Mouse (Mus musculus): ENCODE measurements around the gene Plppr3. TPM values are rescaled to one million over a fixed set of nuclear protein-coding genes. Genes with fewer than 3 reads are reported as not detected.

Plppr3 gene
- polyA plus RNA-seq (2017; shearing (Covaris generic)): 6.8 TPM

GRCm38 (mm10) chr10:79874290-79874862 lies at the start of gene Plppr3, which contains the start of gene Prtn3:
TSS of gene Plppr3 (minus strand) at chr10:79874634.
TSS of gene Prtn3 (plus strand) at chr10:79874476.

GRCm38 (mm10) chr10:79920958-79921535 lies 46.6 kb upstream of the Plppr3 start, which contains the start of gene R3hdm4:
TSS of gene R3hdm4 (minus strand) at chr10:79921208.

GRCm38 (mm10) chr10:79916808-79917531 lies 42.5 kb upstream of the Plppr3 start, which contains the start of gene Kiss1r:
TSS of gene Kiss1r (plus strand) at chr10:79916971.

DNA sequence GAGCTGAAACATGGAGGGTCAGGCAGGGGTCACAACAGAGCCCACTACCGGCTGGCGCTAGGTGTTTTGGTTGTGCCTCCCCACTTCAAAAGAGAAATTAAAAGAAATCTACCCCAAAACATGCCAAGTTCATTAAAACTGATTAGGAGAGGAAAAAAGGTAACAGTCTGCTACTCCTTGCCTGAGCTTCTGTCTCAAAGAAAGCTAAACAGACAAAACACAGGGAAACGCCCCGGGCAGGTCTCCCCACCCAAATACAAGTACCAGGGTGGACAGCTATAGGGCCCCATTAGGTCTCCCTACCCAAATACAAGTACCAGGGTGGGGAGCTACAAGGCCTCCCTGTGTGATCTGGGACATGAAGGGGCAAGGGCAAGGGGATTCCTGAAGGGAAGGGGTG lies 36.1 kb upstream of the Plppr3 start, which contains the start of gene Gm26602:
Gm26602 (plus strand) TSS at position 301 of the 400 bp plus-strand sequence.

DNA sequence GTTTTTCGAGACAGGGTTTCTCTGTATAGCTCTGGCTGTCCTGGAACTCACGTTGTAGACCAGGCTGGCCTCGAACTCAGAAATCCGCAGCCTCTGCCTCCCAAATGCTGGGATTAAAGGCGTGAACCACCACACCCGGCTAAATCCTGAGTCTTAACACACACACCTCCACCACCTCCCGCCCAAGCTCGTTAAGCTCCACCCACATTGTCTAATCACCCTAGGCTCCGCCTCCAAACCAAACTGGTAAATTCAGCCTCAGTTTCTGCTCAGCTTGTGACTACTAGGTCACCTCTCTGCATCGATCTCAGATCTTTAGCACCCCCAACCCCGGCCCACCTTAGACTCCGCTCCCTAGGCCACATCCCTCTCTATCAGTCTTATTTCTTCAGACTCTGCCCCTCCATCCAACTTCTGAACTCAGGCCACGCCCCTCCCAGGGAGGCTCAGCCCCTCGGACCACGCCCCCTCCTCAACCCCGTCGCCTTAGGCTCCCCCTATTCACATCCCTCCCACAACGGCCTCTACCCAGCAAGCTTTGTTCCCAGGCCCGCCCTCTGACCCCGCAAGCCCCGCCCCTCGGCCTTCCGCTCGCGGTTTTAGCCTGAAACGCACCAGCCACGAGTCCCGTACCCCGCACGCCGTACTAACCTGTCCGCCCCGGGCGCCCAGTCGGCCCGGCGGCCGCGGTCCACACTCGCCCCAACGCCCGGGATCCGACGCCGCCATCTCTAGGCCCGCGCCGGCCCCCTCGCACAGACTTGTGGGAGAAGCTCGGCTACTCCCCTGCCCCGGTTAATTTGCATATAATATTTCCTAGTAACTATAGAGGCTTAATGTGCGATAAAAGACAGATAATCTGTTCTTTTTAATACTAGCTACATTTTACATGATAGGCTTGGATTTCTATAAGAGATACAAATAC lies 34.0 kb upstream of the Plppr3 start, which contains the start of gene Med16:
Med16 (minus strand) TSS at position 757 of the 925 bp plus-strand sequence.

DNA sequence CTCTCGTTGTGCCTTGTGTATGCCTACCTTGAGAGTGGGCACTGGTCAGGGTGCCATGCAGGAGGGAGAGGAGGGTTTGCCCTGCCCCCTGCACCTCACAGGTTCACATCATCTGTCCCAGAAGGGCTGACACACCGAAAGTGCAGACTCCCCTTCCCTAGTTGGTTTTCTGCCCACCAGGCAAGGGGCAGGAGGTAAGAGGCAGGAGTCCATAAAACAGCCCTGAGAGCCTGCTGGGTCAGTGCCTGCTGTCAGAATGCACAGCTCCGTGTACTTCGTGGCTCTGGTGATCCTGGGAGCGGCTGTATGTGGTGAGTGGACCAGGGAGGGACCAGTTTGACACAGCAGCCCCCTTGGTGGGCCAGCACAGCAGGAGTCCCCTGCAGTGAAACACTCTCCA lies 16.2 kb upstream of the Plppr3 start, which contains the start of gene Cfd:
Cfd (plus strand) TSS at position 184 of the 400 bp plus-strand sequence.

DNA sequence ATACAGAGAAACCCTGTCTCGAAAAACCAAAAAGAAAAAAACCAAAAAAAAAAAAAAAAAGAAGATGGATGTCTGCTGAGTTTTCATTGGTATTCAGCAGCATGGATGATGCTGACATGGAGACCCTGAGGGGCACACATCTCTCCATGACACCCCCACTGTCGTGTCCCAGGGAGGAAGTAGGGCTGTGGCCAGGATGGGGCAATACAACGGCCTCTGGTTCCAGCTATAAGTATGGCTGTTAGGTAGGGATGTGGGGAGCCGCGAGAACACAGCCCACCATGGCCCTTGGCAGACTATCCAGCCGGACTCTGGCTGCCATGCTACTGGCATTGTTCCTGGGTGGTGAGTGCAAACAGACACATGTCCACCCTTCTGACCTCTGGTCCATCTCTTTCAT lies 11.6 kb upstream of the Plppr3 start, which contains the start of gene Elane:
Elane (plus strand) TSS at position 194 of the 400 bp plus-strand sequence.

GRCm38 (mm10) chr10:79853860-79854795 lies 20.3 kb downstream of the Plppr3 start, which contains the start of gene Ptbp1:
TSS of gene Ptbp1 (plus strand) at chr10:79854427.

DNA sequence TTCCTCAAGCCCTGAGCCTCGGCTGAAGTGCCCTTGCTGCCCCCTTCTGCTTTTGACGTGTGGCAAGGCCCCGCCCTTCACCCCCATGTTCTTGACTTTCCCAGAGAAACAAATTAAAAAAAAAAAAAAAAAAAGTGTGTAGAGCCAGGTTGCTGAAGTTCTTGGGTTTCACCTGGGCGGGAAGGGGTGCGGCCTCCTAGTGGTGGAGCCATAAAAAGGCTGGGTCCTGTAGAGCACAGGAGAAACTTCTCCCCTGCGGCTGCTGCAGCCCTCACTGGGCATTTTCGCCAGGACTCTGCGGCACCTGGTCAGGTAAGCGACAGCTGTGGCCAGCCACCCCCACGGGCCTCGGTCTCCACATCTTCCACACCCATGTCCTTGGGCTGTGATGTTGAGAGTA lies 53.7 kb downstream of the Plppr3 start, which contains the start of gene Misp:
Misp (plus strand) TSS at position 208 of the 400 bp plus-strand sequence.

Other genes starting within 250 kb of the Plppr3 start
- 0.17 TPM for gene Shc2, start 236.7 kb downstream of the Plppr3 start, polyA plus RNA-seq (2017; shearing (Covaris generic))
- gene Odf3l2, start 228.9 kb downstream of the Plppr3 start, polyA plus RNA-seq (2017; shearing (Covaris generic)): not detected
- 0.54 TPM for gene Madcam1, start 210.1 kb downstream of the Plppr3 start, polyA plus RNA-seq (2017; shearing (Covaris generic))
- gene Tpgs1, start 205.3 kb downstream of the Plppr3 start, polyA plus RNA-seq (2017; shearing (Covaris generic)): 26.2 TPM
- 78.4 TPM for gene Cdc34, start 192.4 kb downstream of the Plppr3 start, polyA plus RNA-seq (2017; shearing (Covaris generic))
- gene Gzmm, start 185.6 kb downstream of the Plppr3 start, polyA plus RNA-seq (2017; shearing (Covaris generic)): 8.2 TPM
- gene Bsg, start 170.1 kb downstream of the Plppr3 start, polyA plus RNA-seq (2017; shearing (Covaris generic)): 207 TPM
- not detected for gene Hcn2, start 158.0 kb downstream of the Plppr3 start, polyA plus RNA-seq (2017; shearing (Covaris generic))
- 31.9 TPM for gene Polrmt, start 128.1 kb downstream of the Plppr3 start, polyA plus RNA-seq (2017; shearing (Covaris generic))
- gene Fgf22, start 119.6 kb downstream of the Plppr3 start, polyA plus RNA-seq (2017; shearing (Covaris generic)): not detected
- gene Rnf126, start 107.7 kb downstream of the Plppr3 start, polyA plus RNA-seq (2017; shearing (Covaris generic)): 41.8 TPM
- gene Fstl3, start 97.4 kb downstream of the Plppr3 start, polyA plus RNA-seq (2017; shearing (Covaris generic)): not detected
- gene Prss57, start 83.7 kb downstream of the Plppr3 start, polyA plus RNA-seq (2017; shearing (Covaris generic)): 0.17 TPM
- 4.5 TPM for gene Palm, start 81.1 kb downstream of the Plppr3 start, polyA plus RNA-seq (2017; shearing (Covaris generic))
- gene Misp, start 53.6 kb downstream of the Plppr3 start, polyA plus RNA-seq (2017; shearing (Covaris generic)): 0.44 TPM
- 478 TPM for gene Ptbp1, start 20.2 kb downstream of the Plppr3 start, polyA plus RNA-seq (2017; shearing (Covaris generic))
- not detected for gene Prtn3, start 158 bp downstream of the Plppr3 start, polyA plus RNA-seq (2017; shearing (Covaris generic))
- gene Elane, start 11.6 kb upstream of the Plppr3 start, polyA plus RNA-seq (2017; shearing (Covaris generic)): not detected
- gene Cfd, start 16.2 kb upstream of the Plppr3 start, polyA plus RNA-seq (2017; shearing (Covaris generic)): not detected
- gene Med16, start 34.3 kb upstream of the Plppr3 start, polyA plus RNA-seq (2017; shearing (Covaris generic)): 27.3 TPM
- gene Gm26602, start 36.2 kb upstream of the Plppr3 start, polyA plus RNA-seq (2017; shearing (Covaris generic)): 19.6 TPM
- 0.26 TPM for gene Kiss1r, start 42.3 kb upstream of the Plppr3 start, polyA plus RNA-seq (2017; shearing (Covaris generic))
- 117 TPM for gene R3hdm4, start 46.6 kb upstream of the Plppr3 start, polyA plus RNA-seq (2017; shearing (Covaris generic))
- 9.7 TPM for gene Arid3a, start 52.4 kb upstream of the Plppr3 start, polyA plus RNA-seq (2017; shearing (Covaris generic))
- 74.2 TPM for gene Wdr18, start 85.5 kb upstream of the Plppr3 start, polyA plus RNA-seq (2017; shearing (Covaris generic))
- gene Grin3b, start 96.1 kb upstream of the Plppr3 start, polyA plus RNA-seq (2017; shearing (Covaris generic)): 0.49 TPM
- gene Tmem259, start 109.7 kb upstream of the Plppr3 start, polyA plus RNA-seq (2017; shearing (Covaris generic)): 26.7 TPM
- gene Cnn2, start 114.0 kb upstream of the Plppr3 start, polyA plus RNA-seq (2017; shearing (Covaris generic)): 580 TPM
- 42.6 TPM for gene Abca7, start 121.9 kb upstream of the Plppr3 start, polyA plus RNA-seq (2017; shearing (Covaris generic))
- 732 TPM for gene Arhgap45, start 142.0 kb upstream of the Plppr3 start, polyA plus RNA-seq (2017; shearing (Covaris generic))
- 104 TPM for gene Polr2e, start 165.2 kb upstream of the Plppr3 start, polyA plus RNA-seq (2017; shearing (Covaris generic))
- 296 TPM for gene Gpx4, start 172.5 kb upstream of the Plppr3 start, polyA plus RNA-seq (2017; shearing (Covaris generic))
- gene Sbno2, start 230.9 kb upstream of the Plppr3 start, polyA plus RNA-seq (2017; shearing (Covaris generic)): 60.3 TPM
- gene Stk11, start 241.2 kb upstream of the Plppr3 start, polyA plus RNA-seq (2017; shearing (Covaris generic)): 31.4 TPM

Measured in effector memory CD4-positive, alpha-beta T cell, adult 7 months (primary cell).